Mouse (Mus musculus) frontal cortex, postnatal 25 days (tissue): ENCODE results near the gene Tufm.
"Not testable (repeated sequence)": the region's sequence is repeated elsewhere in the genome, so short reads cannot be mapped to it uniquely, and the experiment has no call there.

Experiments used
- DNase-seq, 2 experiments: peaks; one replicate each; pipeline ENCODE4 v3.0.0; 2022; ENCODE audit warnings: low spot score in 2 of 2

Tufm gene

GRCm38 (mm10) chr7:126465246-126466030, 21.7 kb upstream of the Tufm start:
- no peak for DNase-seq

GRCm38 (mm10) chr7:126466116-126466515, 21.0 kb upstream of the Tufm start:
- DNase-seq, result no peak

- no peak for DNase-seq
Observed at GRCm38 (mm10) chr7:126466707-126467106, 20.5 kb upstream of the Tufm start.

GRCm38 (mm10) chr7:126467271-126467670, 19.9 kb upstream of the Tufm start:
- DNase-seq, result no peak

GRCm38 (mm10) chr7:126467834-126468627, 19.1 kb upstream of the Tufm start:
- DNase-seq, result no peak

GRCm38 (mm10) chr7:126470077-126470476, 17.1 kb upstream of the Tufm start:
- DNase-seq, result no peak

GRCm38 (mm10) chr7:126471361-126471760, 15.8 kb upstream of the Tufm start:
- no peak for DNase-seq

- no peak for DNase-seq
Observed at GRCm38 (mm10) chr7:126471853-126472252, 15.3 kb upstream of the Tufm start.

GRCm38 (mm10) chr7:126472306-126472705, 14.9 kb upstream of the Tufm start:
- DNase-seq, result no peak

- no peak for DNase-seq
Observed at GRCm38 (mm10) chr7:126472713-126473112, 14.4 kb upstream of the Tufm start.

GRCm38 (mm10) chr7:126473470-126474086, 13.6 kb upstream of the Tufm start:
- no peak for DNase-seq

GRCm38 (mm10) chr7:126474486-126474955, 12.6 kb upstream of the Tufm start:
- no peak for DNase-seq

- peak; percentile 77 to 81 for DNase-seq
Observed at GRCm38 (mm10) chr7:126474993-126475581, 12.1 kb upstream of the Tufm start, which contains the start of gene Sh2b1. Sh2b1 (minus strand) TSS chr7:126475424.

- DNase-seq, result no peak
Observed at GRCm38 (mm10) chr7:126481699-126482098, 5.5 kb upstream of the Tufm start.

GRCm38 (mm10) chr7:126482392-126482871, 4.7 kb upstream of the Tufm start:
- DNase-seq, result peak; percentile 20 to 22

GRCm38 (mm10) chr7:126487617-126488385, 640 bp downstream of the Tufm start:
- DNase-seq, result not testable (repeated sequence)

GRCm38 (mm10) chr7:126491005-126491404, 3.8 kb downstream of the Tufm start:
- no peak for DNase-seq

- no peak for DNase-seq
Observed at GRCm38 (mm10) chr7:126491973-126492372, 4.8 kb downstream of the Tufm start.

GRCm38 (mm10) chr7:126494120-126494519, 7.0 kb downstream of the Tufm start:
- DNase-seq, result no peak

- no peak for DNase-seq
Observed at GRCm38 (mm10) chr7:126496475-126496874, 9.3 kb downstream of the Tufm start.

GRCm38 (mm10) chr7:126497966-126498365, 10.8 kb downstream of the Tufm start:
- no peak for DNase-seq
